Mouse (Mus musculus): Measurements from ENCODE around the gene Slc16a13.

Gene Slc16a13

DNA sequence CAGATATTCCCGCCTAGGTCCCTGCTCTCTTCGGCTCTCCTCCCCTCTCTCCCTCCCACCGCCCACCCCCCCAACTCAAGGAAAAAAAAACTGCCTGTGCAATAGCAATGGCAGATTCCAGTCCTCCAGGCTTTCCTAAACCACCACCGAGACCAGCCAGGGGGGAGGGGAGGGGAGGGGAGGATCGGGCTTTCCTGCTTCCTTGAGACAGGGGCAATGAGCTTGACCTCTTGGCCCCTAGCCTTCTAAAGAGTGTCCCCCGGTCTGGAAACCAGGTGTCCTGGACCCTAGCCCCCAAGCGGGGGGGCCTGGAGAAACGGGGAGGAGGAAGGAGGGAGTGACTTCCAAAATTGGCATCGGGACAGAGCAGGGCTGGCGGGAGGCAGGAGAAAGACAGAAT lies 11.7 kb upstream of the Slc16a13 start:
- no peak for DNase-seq (ENCODE audit: low read depth in 1 of 2, low spot score in 2 of 2)

- DNase-seq (ENCODE audit: low read depth in 1 of 2, low spot score in 2 of 2) = peak in 1 of 2 experiments; percentile 73
Measured at GRCm38 (mm10) chr11:70230239-70230727, 9.4 kb upstream of the Slc16a13 start.

- DNase-seq (ENCODE audit: low read depth in 1 of 2, low spot score in 2 of 2) = no peak
Measured at GRCm38 (mm10) chr11:70229260-70230010, 8.6 kb upstream of the Slc16a13 start, which contains the start of gene Bcl6b. TSS of gene Bcl6b (minus strand) at chr11:70229798.

DNA sequence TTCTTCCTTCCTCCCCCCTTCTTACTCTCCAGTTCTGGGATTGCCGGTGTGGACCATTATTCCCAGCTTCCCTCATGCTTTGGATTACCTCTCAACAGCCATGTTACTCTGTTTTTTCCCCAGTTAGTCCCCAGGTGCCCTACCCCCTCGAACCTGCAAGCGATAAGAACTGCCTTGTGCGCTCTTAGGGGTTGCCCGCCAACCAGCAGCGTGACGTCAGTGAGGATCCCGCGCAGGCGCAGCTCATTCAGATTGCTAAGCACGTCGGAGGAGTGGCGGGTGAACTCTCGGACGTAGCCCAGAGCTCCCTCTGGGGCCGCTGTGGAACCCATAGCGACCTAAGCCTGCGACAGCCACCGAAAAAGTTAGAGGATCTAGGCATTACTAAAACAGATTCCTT lies 8.0 kb upstream of the Slc16a13 start:
- peak in 1 of 2 experiments; percentile 61 for DNase-seq (ENCODE audit: low read depth in 1 of 2, low spot score in 2 of 2)

DNA sequence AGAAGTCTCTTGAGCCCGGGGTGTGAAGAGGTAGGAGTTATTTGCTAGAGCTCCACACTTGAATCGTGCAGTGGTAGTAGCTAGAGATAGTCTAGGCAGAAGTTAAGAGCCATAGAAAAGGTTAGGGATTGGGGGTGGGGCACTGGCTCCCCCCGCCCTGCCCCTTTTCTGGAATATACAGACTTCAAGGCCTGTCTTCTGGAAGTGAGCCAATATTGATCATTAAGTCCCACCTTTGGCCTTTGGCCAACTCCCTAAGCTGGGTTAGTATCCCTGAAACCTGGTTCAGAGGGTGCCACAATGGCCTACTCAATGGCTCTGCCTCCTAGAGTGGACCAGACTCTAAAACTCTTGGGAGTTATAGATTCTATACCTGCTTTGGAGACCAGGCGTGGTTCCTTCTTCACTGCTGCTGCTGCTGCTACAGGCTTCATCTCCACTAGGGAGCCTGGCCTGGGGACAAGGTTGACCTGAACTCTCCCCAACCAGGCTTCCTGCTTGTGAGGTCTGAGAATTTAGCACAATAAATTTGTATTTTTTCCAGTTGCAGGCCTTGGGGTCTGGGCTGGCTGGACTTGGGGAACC lies 6.9 kb upstream of the Slc16a13 start:
- DNase-seq (ENCODE audit: low read depth in 1 of 2, low spot score in 2 of 2) = no peak

DNA sequence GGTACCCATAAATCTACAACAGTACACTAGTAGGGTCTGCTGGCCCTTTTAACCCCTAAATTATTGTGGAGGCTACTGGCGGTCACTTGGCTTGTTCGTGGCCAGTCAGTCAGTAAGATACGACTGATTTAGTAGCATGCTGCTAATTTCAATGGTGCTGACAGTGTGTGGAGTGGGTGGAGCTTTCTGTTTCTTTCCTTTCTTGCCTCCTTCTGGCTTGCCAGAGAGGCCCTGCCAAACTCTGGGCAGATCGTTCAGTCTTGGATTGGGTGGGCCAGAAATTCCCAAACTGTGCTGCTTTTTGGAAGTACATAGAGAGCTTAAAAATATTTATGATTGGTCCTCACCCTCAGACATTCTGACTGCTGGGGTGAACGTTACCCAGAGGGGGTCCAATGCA lies 6.3 kb upstream of the Slc16a13 start:
- DNase-seq (ENCODE audit: low read depth in 1 of 2, low spot score in 2 of 2) = no peak

DNA sequence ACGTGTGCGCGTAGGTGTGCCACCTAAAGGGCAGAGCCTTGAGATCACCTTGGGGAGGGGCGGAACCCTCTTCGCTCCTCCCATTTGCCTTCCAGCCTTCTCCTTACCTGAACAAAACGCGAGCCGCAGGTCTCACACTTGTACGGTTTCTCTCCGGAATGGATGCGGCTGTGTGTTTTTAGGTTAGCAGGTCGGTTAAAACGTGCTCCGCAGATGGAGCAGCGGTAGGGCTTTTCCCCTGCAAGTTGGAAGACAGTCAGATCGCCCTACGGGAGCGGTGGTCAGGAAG lies 5.7 kb upstream of the Slc16a13 start:
- no peak for DNase-seq (ENCODE audit: low read depth in 1 of 2, low spot score in 2 of 2)

DNA sequence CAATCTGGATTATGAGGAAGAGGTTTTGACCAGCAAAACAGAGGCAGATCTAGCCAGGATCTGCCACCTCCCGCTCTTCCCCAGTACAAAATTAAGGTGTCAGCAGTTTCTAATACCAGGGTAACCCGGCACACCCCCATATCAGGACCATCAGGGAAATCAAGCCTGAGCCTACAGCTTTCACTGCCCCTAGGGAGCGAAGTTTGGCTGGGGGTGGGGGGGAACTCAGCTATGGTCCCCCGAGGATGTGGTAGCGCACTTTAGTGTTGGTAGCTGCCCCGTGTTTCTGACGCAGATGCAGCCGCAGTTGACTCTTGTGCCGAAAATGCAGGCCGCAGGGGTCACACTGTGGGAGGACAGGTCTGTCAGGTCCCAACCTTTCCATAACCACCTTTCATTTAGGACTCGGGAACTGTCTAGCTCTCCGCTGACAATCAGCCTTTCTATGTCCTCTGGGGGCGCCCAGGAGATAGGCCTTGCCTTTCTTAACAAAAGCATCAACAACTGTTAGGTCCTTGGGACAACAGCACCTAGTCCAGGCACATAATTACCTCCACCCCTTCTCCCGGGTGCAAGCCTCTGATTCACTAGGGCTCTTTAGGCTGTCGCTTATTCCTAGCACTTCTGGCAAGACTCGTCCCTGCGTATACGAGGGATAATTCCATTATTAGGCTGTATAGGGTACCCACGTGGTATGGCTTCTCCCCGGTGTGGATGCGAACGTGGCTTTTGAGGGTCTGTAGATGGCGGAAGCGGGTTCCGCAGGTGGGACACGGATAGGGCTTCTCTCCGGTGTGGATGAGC lies 5.1 kb upstream of the Slc16a13 start:
- DNase-seq (ENCODE audit: low read depth in 1 of 2, low spot score in 2 of 2) = no peak

- no peak for DNase-seq (ENCODE audit: low read depth in 1 of 2, low spot score in 2 of 2)
Measured at GRCm38 (mm10) chr11:70223724-70224123, 2.9 kb upstream of the Slc16a13 start.

DNA sequence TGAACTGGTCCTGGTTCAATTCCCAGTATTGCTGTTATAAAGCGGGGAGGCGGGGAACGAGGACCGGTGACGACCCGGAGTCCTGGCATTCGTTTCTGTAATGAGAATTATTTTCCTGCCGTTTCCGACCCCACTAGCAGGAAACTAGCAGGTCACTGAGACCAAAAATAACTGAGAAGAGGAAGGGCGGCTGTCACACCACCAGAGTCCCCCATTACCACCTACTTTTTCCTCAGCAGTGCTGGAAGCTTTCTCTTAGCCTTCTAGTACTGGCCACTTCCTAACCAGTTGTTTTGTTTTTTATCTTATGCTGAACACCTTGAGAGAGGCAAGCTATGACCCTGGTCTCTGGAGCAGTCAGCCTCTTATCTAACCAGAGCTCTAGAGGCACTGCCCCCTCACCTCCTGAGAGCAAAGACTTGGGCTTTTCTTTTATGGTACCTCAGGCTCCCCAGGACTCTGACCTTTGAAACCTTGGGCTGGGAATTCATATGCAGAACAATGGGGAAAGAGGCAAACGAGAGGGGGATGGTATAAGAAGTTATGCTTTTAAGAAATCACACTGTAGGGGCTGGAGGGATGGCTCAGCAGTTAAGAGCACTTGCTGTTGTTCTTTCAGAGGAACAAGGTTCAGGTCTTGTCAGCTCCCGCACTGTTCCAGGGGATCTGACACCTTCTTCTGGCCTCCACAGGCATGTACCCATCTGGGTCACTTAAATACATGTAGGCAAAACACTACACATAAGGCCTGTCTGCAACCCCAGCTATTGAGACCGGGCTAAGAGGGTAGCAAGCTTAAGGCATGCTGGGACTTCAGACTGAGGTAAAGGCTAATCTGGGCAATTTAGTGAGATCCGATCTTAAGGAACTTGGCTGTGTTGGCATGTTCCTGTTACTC lies 988 bp upstream of the Slc16a13 start:
- DNase-seq (ENCODE audit: low read depth in 1 of 2, low spot score in 2 of 2) = no peak

- DNase-seq (ENCODE audit: low read depth in 1 of 2, low spot score in 2 of 2) = no peak
Measured at GRCm38 (mm10) chr11:70220323-70220722, 541 bp downstream of the Slc16a13 start.

GRCm38 (mm10) chr11:70219873-70220272 lies 991 bp downstream of the Slc16a13 start:
- DNase-seq (ENCODE audit: low read depth in 1 of 2, low spot score in 2 of 2) = no peak

- DNase-seq (ENCODE audit: low read depth in 1 of 2, low spot score in 2 of 2) = no peak
Measured at GRCm38 (mm10) chr11:70218741-70219470, 2.0 kb downstream of the Slc16a13 start.

- no peak for DNase-seq (ENCODE audit: low read depth in 1 of 2, low spot score in 2 of 2)
Measured at GRCm38 (mm10) chr11:70218039-70218438, 2.8 kb downstream of the Slc16a13 start.

DNA sequence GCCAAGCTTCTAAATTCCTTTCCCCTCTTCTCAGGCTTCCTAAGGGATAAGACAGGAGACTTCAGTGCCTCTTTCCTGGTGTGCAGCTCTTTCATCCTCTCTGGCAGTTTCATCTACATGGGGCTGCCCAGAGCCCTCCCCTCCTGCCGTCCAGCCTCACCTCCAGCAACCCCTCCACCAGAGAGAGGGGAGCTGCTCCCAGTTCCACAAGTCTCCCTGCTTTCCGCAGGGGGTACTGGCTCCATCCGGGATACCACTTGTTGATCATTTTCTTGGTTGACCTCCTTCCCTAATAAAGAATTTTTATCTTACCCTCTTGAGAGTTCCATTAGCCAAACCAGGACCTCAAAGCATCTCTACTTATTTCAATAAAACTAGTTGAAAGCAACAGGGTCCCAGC lies 4.8 kb downstream of the Slc16a13 start:
- no peak for DNase-seq (ENCODE audit: low read depth in 1 of 2, low spot score in 2 of 2)

GRCm38 (mm10) chr11:70215301-70215700 lies 5.6 kb downstream of the Slc16a13 start:
- no peak for DNase-seq (ENCODE audit: low read depth in 1 of 2, low spot score in 2 of 2)

DNA sequence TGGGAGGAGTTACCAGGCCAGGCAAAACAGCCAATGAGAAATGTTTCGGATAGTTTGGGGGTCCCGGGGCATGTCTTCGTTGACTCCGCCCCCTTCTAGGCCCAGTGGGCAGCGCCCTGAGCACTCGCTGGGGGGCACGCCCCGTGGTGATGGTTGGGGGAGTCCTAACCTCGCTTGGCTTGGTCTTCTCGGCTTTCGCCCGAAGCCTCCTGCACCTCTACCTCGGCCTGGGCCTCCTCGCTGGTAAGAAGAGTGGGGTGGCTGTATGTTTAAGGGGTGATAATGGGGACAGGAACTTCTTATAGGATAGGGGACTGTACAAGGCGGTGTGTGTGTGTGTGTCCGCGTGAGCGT lies 6.0 kb downstream of the Slc16a13 start:
- DNase-seq (ENCODE audit: low read depth in 1 of 2, low spot score in 2 of 2) = no peak

- no peak for DNase-seq (ENCODE audit: low read depth in 1 of 2, low spot score in 2 of 2)
Measured at GRCm38 (mm10) chr11:70214191-70214855, 6.5 kb downstream of the Slc16a13 start.

- no peak for DNase-seq (ENCODE audit: low read depth in 1 of 2, low spot score in 2 of 2)
Measured at GRCm38 (mm10) chr11:70213736-70214135, 7.1 kb downstream of the Slc16a13 start.

DNA sequence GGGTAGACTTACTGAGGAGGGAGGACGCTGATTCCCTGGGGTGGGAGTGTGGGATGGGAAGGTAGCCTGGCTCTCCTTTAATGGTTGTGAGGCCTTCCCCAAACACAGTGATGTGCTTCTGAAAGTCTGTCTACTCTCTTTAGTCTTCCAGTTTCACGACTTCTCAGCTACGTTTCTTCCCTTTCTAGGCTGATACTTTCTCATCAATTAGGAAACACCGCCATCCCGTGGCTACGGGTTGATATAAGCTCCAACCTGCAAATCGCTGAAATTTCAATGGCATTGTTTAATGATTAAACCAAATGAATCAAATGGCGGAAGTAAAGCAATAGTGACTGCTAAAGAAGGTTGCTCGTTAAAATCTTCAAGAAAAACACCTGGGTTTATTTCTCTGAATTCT lies 8.0 kb downstream of the Slc16a13 start:
- DNase-seq (ENCODE audit: low read depth in 1 of 2, low spot score in 2 of 2) = peak in 1 of 2 experiments; percentile 56

Measured in monocyte, adult 2 months (primary cell).